Mouse (Mus musculus) lung, embryonic 16.5 days (tissue): ENCODE results near the gene Pde4c. TPM values are rescaled to one million over a fixed set of nuclear protein-coding genes. Genes with fewer than 3 reads are reported as not detected.
A peak's percentile ranks its signal among the peaks of the same experiment; 100 is the strongest.

Experiments
- ATAC-seq: fragments of 200-750 bp; cut with Nextera tagmentation; 2 replicates; pipeline ENCODE4 v1.8.0; 2017; ENCODE audit warnings: low read depth, mild to moderate bottlenecking, moderate library complexity
- H3K27ac ChIP-seq: fragments of 300-500 bp; sonication (generic); 2 replicates; pipeline ENCODE4 v1.5.1; 2014; ENCODE audit warnings: mild to moderate bottlenecking, control low read depth, low read length
- H3K27me3 ChIP-seq: fragments of 300-500 bp; sonication (generic); 2 replicates; pipeline ENCODE4 v1.6.1; 2014; ENCODE audit warnings: low read depth, low read length, mixed read lengths; ENCODE audit not compliant: control insufficient read depth, insufficient read depth
- H3K36me3 ChIP-seq: fragments of 300-500 bp; sonication (generic); 2 replicates; pipeline ENCODE4 v1.6.1; 2014; ENCODE audit warnings: low read length; ENCODE audit not compliant: control insufficient read depth, insufficient read depth
- H3K4me1 ChIP-seq: fragments of 300-500 bp; sonication (generic); replicated peaks from 2 replicates; pipeline ENCODE4 v1.6.1; 2014; ENCODE audit warnings: low read length, mixed read lengths; ENCODE audit not compliant: control insufficient read depth, insufficient read depth
- H3K4me2 ChIP-seq: fragments of 300-500 bp; sonication (generic); 2 replicates; pipeline ENCODE4 v1.6.1; 2014; ENCODE audit warnings: low read depth, low read length, control low read depth
- H3K4me3 ChIP-seq: fragments of 300-500 bp; sonication (generic); 2 replicates; pipeline ENCODE4 v1.5.1; 2014; ENCODE audit warnings: mild to moderate bottlenecking, low read length, control low read depth
- H3K9ac ChIP-seq: fragments of 300-500 bp; sonication (generic); 2 replicates; pipeline ENCODE4 v1.6.1; 2014; ENCODE audit warnings: low read length, control low read depth
- H3K9me3 ChIP-seq: fragments of 300-500 bp; sonication (generic); 2 replicates; pipeline ENCODE4 v1.6.1; 2016; ENCODE audit warnings: low read length; ENCODE audit not compliant: control insufficient read depth
- WGBS: fragments of 180-500 bp; shearing (Covaris S2); extraction: QIAGEN DNeasy Blood & Tissue Kit; methylation state at CpG from one replicate; pipeline ENCODE4 v1.1.7; 2014; 5-methylcytosine and 5-hydroxymethylcytosine counted together
- polyA plus RNA-seq: library from polyadenylated mRNA; unstranded; fragments of >200 nt; fragmentation: Nextera tagmentation; extraction: Ambion mirVana; gene quantifications from 2 replicates; pipeline ENCODE4 v1.2.1, GENCODE M21; 2015

Pde4c gene
- polyA plus RNA-seq = 0.10 and 0.19 TPM in 2 replicates

DNA sequence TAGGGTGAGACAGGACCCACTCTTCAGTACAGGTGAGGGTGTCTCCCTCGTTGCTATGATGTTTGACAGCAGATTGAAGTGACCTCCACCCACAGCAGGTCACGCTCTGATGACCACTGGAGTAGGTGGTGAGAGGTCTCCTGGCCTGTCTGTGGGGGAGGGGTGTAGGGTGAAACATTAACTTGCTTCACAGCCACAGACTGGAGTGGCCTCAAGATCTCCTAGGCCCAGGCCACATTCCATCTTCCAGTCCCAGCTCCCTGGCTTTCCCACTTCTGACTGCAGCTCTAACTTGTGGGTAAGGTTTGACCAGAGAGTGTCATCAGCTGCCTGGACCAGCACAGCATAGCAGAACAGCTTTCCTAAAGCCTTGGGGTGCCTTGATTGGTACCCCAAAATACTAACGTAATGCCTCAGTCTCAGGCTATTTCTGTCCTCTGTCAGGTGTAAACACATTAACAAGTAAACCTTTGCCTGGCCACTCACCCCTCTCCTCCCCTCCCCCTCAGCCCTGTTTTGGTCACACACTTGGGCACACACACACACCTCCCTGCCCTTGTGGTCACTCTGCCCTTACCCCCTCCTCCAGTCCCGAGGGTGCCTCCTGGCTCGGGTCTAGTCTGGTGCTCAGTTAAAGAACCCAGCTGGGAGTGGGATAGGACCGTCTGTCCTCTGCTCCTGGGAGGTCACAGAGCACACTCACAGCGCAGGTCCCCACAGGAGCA is at the start of gene Pde4c:
Pde4c (plus strand) TSS at position 235 of the 725 bp plus-strand sequence.
- Histone ChIP-seq H3K9ac (no peak within 1 kb of the TSS), H3K27me3 (peaks cover 11% of the 10 kb centered on the region; the same call in 1 of the 2 replicates), H3K4me1 (no peaks in the 10 kb centered on the region; the same call in 1 of the 2 replicates), H3K36me3 (no peaks in the 10 kb centered on the region), H3K4me3 (no peak within 1 kb of the TSS), H3K9me3 (no peaks in the 10 kb centered on the region), H3K4me2 (no peak within 1 kb of the TSS), H3K27ac (no peak within 1 kb of the TSS)
- ATAC-seq = peak; percentile 34; the same call in 1 of the 2 replicates
- WGBS = 37% methylated on average over 7 of the region's 7 CpGs

GRCm38 (mm10) chr8:70674109-70674508 is 49.4 kb upstream of the Pde4c start:
- Histone ChIP-seq H3K4me2 (peak overlapping the region; percentile 82), H3K4me3 (peak overlapping the region; percentile 80), H3K4me1 (peaks cover 13% of the 10 kb centered on the region), H3K27ac (peak overlapping the region; percentile 98), H3K9ac (peak overlapping the region; percentile 80), H3K36me3 (no peaks in the 10 kb centered on the region; the same call in none of the 2 replicates), H3K27me3 (no peaks in the 10 kb centered on the region), H3K9me3 (no peaks in the 10 kb centered on the region)
- 80% methylated on average over 3 of the region's 3 CpGs for WGBS
- no peak for ATAC-seq

GRCm38 (mm10) chr8:70674716-70675115 is 48.8 kb upstream of the Pde4c start:
- no peak overlapping the region for H3K9ac ChIP-seq
- ATAC-seq = no peak
- H3K4me2 ChIP-seq = no peak overlapping the region
- H3K27me3 ChIP-seq = no peaks in the 10 kb centered on the region
- no peaks in the 10 kb centered on the region for H3K9me3 ChIP-seq
- no peak overlapping the region for H3K4me3 ChIP-seq
- no peaks in the 10 kb centered on the region; the same call in none of the 2 replicates for H3K36me3 ChIP-seq
- WGBS = 74% methylated on average over 4 of the region's 4 CpGs
- H3K4me1 ChIP-seq = peaks cover 13% of the 10 kb centered on the region
- H3K27ac ChIP-seq = peak overlapping the region; percentile 98; the same call in 1 of the 2 replicates

DNA sequence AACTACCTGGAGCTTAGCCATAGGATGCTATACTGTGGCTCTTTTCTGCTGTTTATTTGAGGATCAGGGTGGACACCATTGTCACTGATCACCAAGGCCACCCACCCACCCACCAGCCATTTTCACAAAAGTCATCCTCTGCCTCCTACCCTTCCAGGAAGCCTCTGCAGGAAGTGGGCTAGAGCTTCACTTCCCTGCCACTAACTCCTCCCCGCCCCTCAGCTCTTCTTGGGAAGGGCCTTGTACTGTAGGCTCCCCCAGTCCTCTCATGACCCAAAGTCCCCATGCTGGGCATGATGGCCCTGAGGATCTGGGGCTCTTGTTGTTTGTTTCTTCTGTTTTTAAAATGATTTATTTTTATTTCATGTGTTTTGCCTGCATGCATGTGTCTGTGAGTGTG is 48.2 kb upstream of the Pde4c start:
- Histone ChIP-seq H3K4me2 (no peak overlapping the region), H3K9me3 (no peaks in the 10 kb centered on the region), H3K36me3 (peaks cover 2% of the 10 kb centered on the region), H3K9ac (no peak overlapping the region), H3K27ac (no peak overlapping the region), H3K4me1 (peaks cover 13% of the 10 kb centered on the region), H3K27me3 (no peaks in the 10 kb centered on the region), H3K4me3 (no peak overlapping the region)
- WGBS = 80% methylated on average over 1 of the region's 1 CpGs
- no peak for ATAC-seq

DNA sequence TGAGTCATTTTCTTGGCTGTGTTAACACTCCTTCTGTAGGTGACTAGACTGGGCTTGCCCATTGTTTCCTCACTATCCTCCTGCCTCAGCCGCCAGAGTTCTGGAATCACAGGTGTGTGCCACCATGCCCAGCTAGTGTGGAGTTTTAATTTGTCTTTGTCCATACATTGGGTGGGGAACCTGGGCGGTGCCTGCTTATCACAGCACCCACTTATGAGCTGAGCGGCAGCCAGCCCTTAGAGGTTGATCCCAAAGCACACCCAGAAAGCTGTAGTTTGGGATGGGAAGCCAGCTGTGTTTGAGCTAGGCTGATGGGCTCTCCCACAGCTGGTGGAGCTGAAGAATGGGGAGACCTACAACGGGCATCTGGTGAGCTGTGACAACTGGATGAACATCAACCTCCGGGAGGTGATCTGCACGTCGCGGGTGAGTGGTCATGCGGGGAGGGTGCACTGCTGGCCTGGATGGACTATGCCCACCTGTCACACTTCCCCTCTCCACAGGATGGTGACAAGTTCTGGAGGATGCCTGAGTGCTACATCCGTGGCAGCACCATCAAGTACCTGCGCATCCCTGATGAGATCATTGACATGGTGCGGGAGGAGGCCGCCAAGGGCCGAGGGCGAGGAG is 46.0 kb upstream of the Pde4c start:
- peaks cover 2% of the 10 kb centered on the region for H3K36me3 ChIP-seq
- H3K9ac ChIP-seq = no peak overlapping the region
- peaks cover 24% of the 10 kb centered on the region for H3K4me1 ChIP-seq
- no peaks in the 10 kb centered on the region for H3K27me3 ChIP-seq
- no peak overlapping the region for H3K4me3 ChIP-seq
- 89% methylated on average over 15 of the region's 15 CpGs for WGBS
- H3K4me2 ChIP-seq = no peak overlapping the region
- ATAC-seq = no peak
- no peaks in the 10 kb centered on the region for H3K9me3 ChIP-seq
- no peak overlapping the region for H3K27ac ChIP-seq

DNA sequence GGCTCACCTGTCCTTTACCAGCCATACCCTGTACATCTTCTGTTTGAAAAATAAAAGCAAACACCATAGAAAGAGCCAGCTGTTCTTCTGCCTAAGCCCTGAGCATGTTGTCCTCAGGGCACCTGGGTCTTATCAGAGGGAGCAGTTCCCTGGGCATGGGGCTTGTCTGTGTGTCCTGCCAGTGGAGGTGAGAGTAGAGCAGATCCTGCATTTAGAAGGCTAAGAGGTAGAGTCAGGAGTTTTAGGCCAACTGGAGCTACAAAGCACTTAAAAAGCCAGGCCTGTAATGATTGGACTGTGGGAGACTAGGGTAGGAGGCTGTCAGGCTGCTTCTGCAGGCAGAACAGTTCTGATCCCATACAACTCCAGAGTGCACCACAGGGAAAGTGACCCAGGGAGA is 44.8 kb upstream of the Pde4c start:
- H3K36me3 ChIP-seq = peaks cover 2% of the 10 kb centered on the region
- no peak overlapping the region for H3K4me3 ChIP-seq
- no peaks in the 10 kb centered on the region for H3K9me3 ChIP-seq
- peaks cover 24% of the 10 kb centered on the region for H3K4me1 ChIP-seq
- no peak overlapping the region for H3K9ac ChIP-seq
- H3K27me3 ChIP-seq = no peaks in the 10 kb centered on the region
- H3K4me2 ChIP-seq = no peak overlapping the region
- H3K27ac ChIP-seq = no peak overlapping the region
- no peak for ATAC-seq

- Histone ChIP-seq H3K4me1 (peaks cover 17% of the 10 kb centered on the region), H3K4me2 (no peak overlapping the region), H3K9me3 (no peaks in the 10 kb centered on the region), H3K4me3 (no peak overlapping the region), H3K27me3 (no peaks in the 10 kb centered on the region), H3K27ac (no peak overlapping the region), H3K9ac (no peak overlapping the region), H3K36me3 (peaks cover 2% of the 10 kb centered on the region)
- no peak for ATAC-seq
- WGBS = 85% methylated on average over 4 of the region's 4 CpGs
Observed at GRCm38 (mm10) chr8:70679404-70679803, 44.1 kb upstream of the Pde4c start.

- Histone ChIP-seq H3K4me2 (no peak overlapping the region), H3K4me3 (no peak overlapping the region), H3K4me1 (peaks cover 12% of the 10 kb centered on the region; the same call in 1 of the 2 replicates), H3K9ac (no peak overlapping the region), H3K27me3 (no peaks in the 10 kb centered on the region), H3K27ac (no peak overlapping the region), H3K36me3 (peaks cover 2% of the 10 kb centered on the region), H3K9me3 (no peaks in the 10 kb centered on the region)
- 58% methylated on average over 3 of the region's 3 CpGs for WGBS
- no peak for ATAC-seq
Observed at GRCm38 (mm10) chr8:70680039-70680438, 43.5 kb upstream of the Pde4c start.

- H3K4me2 ChIP-seq = no peak overlapping the region
- no peaks in the 10 kb centered on the region for H3K27me3 ChIP-seq
- WGBS = 58% methylated on average over 3 of the region's 3 CpGs
- H3K4me3 ChIP-seq = no peak overlapping the region
- peaks cover 2% of the 10 kb centered on the region for H3K36me3 ChIP-seq
- no peak for ATAC-seq
- H3K9me3 ChIP-seq = no peaks in the 10 kb centered on the region
- H3K9ac ChIP-seq = no peak overlapping the region
- peaks cover 11% of the 10 kb centered on the region; the same call in 1 of the 2 replicates for H3K4me1 ChIP-seq
- H3K27ac ChIP-seq = no peak overlapping the region
Observed at GRCm38 (mm10) chr8:70681410-70681809, 42.1 kb upstream of the Pde4c start.
